ENCODE assay signal across 8 mouse cellular contexts in genomic region chr7:137246213-137246872, GRCm38 (mm10).
A peak's percentile ranks its signal among the peaks of the same experiment; 100 is the strongest.
DNase-seq lines count a peak whose midpoint lies in the region; ATAC-seq lines count a peak whose summit lies in the region.

No protein-coding gene starts in this region.

- peak; percentile 31 to 44 for DNase-seq in right cerebral cortex, adult 2 months (ENCODE audit: low spot score in 2 of 2)
- DNase-seq in right cerebral cortex, postnatal 25 days = no peak
- DNase-seq in adrenal gland, adult 8-10 months = peak; percentile 21
- peak; percentile 77 for DNase-seq in embryo, embryonic 9.5 days (ENCODE audit: extremely low spot score)
- peak; percentile 81 for DNase-seq in heart, postnatal 4 days
- DNase-seq in left cerebral cortex, postnatal 4 days = peak; percentile 90
- peak; percentile 48 to 54 for DNase-seq in thymus, postnatal 36 days

- intact Hi-C loops in left cerebral cortex, postnatal 4 days (cut with DNase I) = no loop called here

- ATAC-seq in monocyte, adult 5-6 weeks (replicated peaks; ENCODE audit: insufficient number of reproducible peaks, low FRiP score, low TSS enrichment, poor library complexity, severe bottlenecking) = 0 out of 2 replicates have a peak, but pooled peaks have one; percentile 31
